Mouse (Mus musculus): ENCODE measurements around the gene Snx30. TPM values are rescaled to one million over a fixed set of nuclear protein-coding genes. Genes with fewer than 3 reads are reported as not detected.
"Not testable (repeated sequence)": the region's sequence is repeated elsewhere in the genome, so short reads cannot be mapped to it uniquely, and the experiment has no call there.

Snx30 gene
- polyA plus RNA-seq, 1 experiment from 2014 or later: 19.1 TPM

GRCm38 (mm10) chr4:59786661-59787060 lies 19.0 kb upstream of the Snx30 start:
- Histone ChIP-seq H3K4me3 (ENCODE audit: low read depth, low read length) (no peak overlapping the region), H3K4me2 (replicated peaks; ENCODE audit: low read depth, low read length) (no peak overlapping the region), H3K36me3 (ENCODE audit: control insufficient read depth, insufficient read depth, low read length) (no peaks in the 10 kb centered on the region), H3K4me1 (replicated peaks; ENCODE audit: control insufficient read depth, insufficient read depth, low read length) (no peaks in the 10 kb centered on the region), H3K9ac (ENCODE audit: low read depth, low read length) (no peak overlapping the region), H3K9me3 (ENCODE audit: control insufficient read depth, low read length) (no peaks in the 10 kb centered on the region), H3K27me3 (ENCODE audit: control insufficient read depth, insufficient read depth, low read length) (no peaks in the 10 kb centered on the region), H3K27ac (ENCODE audit: low read depth, low read length) (no peak overlapping the region)
- WGBS: under 1% methylated on average over 7 of the region's 7 CpGs
- peak; percentile 88 for DNase-seq (ENCODE audit: low spot score)
- ATAC-seq (ENCODE audit: low FRiP score): no peak

DNA sequence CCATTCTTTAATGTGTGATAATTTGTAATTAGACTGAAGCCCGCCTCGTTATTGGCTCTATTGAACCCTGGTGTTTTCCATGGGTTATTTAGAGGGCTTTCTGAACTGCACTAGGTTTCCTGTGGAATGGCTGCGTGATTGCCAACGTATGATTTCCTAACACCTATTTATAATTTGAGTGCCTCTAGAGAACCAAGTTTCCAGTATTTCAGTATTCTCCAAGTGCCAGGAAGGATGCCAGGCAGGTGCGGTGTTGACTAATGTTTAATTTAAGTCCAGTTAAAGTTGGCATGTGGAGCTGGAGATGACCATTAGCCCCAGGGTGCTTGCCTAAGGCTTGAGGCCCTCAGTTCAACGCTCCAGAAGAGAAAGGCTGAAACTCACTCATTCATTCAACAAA lies 18.5 kb upstream of the Snx30 start:
- Histone ChIP-seq H3K9ac (ENCODE audit: low read depth, low read length) (no peak overlapping the region), H3K9me3 (ENCODE audit: control insufficient read depth, low read length) (no peaks in the 10 kb centered on the region), H3K27ac (ENCODE audit: low read depth, low read length) (no peak overlapping the region), H3K4me2 (replicated peaks; ENCODE audit: low read depth, low read length) (no peak overlapping the region), H3K4me3 (ENCODE audit: low read depth, low read length) (no peak overlapping the region), H3K4me1 (replicated peaks; ENCODE audit: control insufficient read depth, insufficient read depth, low read length) (no peaks in the 10 kb centered on the region), H3K27me3 (ENCODE audit: control insufficient read depth, insufficient read depth, low read length) (no peaks in the 10 kb centered on the region), H3K36me3 (ENCODE audit: control insufficient read depth, insufficient read depth, low read length) (no peaks in the 10 kb centered on the region)
- ATAC-seq (ENCODE audit: low FRiP score): no peak
- WGBS: 68% methylated on average over 6 of the region's 6 CpGs
- no peak for DNase-seq (ENCODE audit: low spot score)

DNA sequence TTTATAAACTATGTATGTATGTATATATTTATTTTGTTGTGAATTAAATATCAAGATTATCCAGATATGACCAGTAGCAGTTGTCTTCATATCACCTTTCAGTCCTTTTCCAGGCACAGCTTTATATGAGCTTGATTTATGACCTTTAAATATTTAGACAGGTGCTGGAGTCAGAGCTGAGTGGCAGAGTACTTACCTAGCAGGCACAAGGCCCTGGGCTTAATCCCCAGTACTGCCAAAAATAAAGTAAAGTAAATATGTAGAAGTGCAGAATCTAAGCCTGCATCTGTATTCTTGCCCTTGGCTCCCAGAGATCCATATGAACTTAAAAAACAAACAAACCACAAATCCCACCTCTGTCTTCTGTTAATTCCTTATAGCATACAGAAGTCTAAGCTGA lies 16.6 kb upstream of the Snx30 start:
- Histone ChIP-seq H3K36me3 (ENCODE audit: control insufficient read depth, insufficient read depth, low read length) (no peaks in the 10 kb centered on the region), H3K27ac (ENCODE audit: low read depth, low read length) (no peak overlapping the region), H3K9ac (ENCODE audit: low read depth, low read length) (no peak overlapping the region), H3K4me2 (replicated peaks; ENCODE audit: low read depth, low read length) (no peak overlapping the region), H3K9me3 (ENCODE audit: control insufficient read depth, low read length) (no peaks in the 10 kb centered on the region), H3K4me1 (replicated peaks; ENCODE audit: control insufficient read depth, insufficient read depth, low read length) (no peaks in the 10 kb centered on the region), H3K4me3 (ENCODE audit: low read depth, low read length) (no peak overlapping the region), H3K27me3 (ENCODE audit: control insufficient read depth, insufficient read depth, low read length) (no peaks in the 10 kb centered on the region)
- ATAC-seq (ENCODE audit: low FRiP score) (no peak), DNase-seq (ENCODE audit: low spot score) (no peak)

- WGBS: 91% methylated on average over 2 of the region's 2 CpGs
- not testable (repeated sequence) for H3K36me3 ChIP-seq (ENCODE audit: control insufficient read depth, insufficient read depth, low read length); H3K4me3 ChIP-seq (ENCODE audit: low read depth, low read length); H3K9me3 ChIP-seq (ENCODE audit: control insufficient read depth, low read length); H3K4me1 ChIP-seq (replicated peaks; ENCODE audit: control insufficient read depth, insufficient read depth, low read length); DNase-seq (ENCODE audit: low spot score); ATAC-seq (ENCODE audit: low FRiP score); H3K4me2 ChIP-seq (replicated peaks; ENCODE audit: low read depth, low read length); H3K27ac ChIP-seq (ENCODE audit: low read depth, low read length); H3K27me3 ChIP-seq (ENCODE audit: control insufficient read depth, insufficient read depth, low read length); H3K9ac ChIP-seq (ENCODE audit: low read depth, low read length)
Measured at GRCm38 (mm10) chr4:59793626-59794025, 12.0 kb upstream of the Snx30 start.

DNA sequence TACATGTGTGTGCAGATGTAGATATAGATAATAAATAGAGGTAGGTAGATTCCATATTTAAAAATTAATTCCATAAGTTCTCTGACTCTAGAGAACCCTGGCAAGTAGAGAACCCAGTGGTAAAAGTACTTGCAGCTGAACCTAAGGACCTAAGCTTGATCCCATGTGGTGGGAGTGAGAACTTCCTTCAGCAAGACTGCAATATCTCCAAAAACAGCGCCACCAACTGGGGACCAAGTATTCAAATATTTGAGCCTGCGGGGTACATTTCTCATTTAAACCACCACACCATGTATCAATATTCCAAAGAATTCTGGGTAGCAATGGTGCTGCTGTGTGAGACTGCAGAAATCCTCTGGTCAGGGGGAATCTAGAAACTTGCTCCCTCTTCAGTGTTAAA lies 11.5 kb upstream of the Snx30 start:
- Histone ChIP-seq H3K4me3 (ENCODE audit: low read depth, low read length) (no peak overlapping the region), H3K9me3 (ENCODE audit: control insufficient read depth, low read length) (no peaks in the 10 kb centered on the region), H3K27ac (ENCODE audit: low read depth, low read length) (no peak overlapping the region), H3K27me3 (ENCODE audit: control insufficient read depth, insufficient read depth, low read length) (no peaks in the 10 kb centered on the region), H3K9ac (ENCODE audit: low read depth, low read length) (no peak overlapping the region), H3K4me2 (replicated peaks; ENCODE audit: low read depth, low read length) (no peak overlapping the region), H3K4me1 (replicated peaks; ENCODE audit: control insufficient read depth, insufficient read depth, low read length) (no peaks in the 10 kb centered on the region), H3K36me3 (ENCODE audit: control insufficient read depth, insufficient read depth, low read length) (no peaks in the 10 kb centered on the region)
- ATAC-seq (ENCODE audit: low FRiP score) (no peak), DNase-seq (ENCODE audit: low spot score) (no peak)
- WGBS: 75% methylated on average over 2 of the region's 2 CpGs

- H3K27me3 ChIP-seq (ENCODE audit: control insufficient read depth, insufficient read depth, low read length): no peaks in the 10 kb centered on the region
- H3K4me1 ChIP-seq (replicated peaks; ENCODE audit: control insufficient read depth, insufficient read depth, low read length): no peaks in the 10 kb centered on the region
- DNase-seq (ENCODE audit: low spot score): no peak
- no peak overlapping the region for H3K4me3 ChIP-seq (ENCODE audit: low read depth, low read length)
- no peaks in the 10 kb centered on the region for H3K9me3 ChIP-seq (ENCODE audit: control insufficient read depth, low read length)
- no peak overlapping the region for H3K9ac ChIP-seq (ENCODE audit: low read depth, low read length)
- no peak overlapping the region for H3K4me2 ChIP-seq (replicated peaks; ENCODE audit: low read depth, low read length)
- H3K27ac ChIP-seq (ENCODE audit: low read depth, low read length): no peak overlapping the region
- no peak for ATAC-seq (ENCODE audit: low FRiP score)
- no peaks in the 10 kb centered on the region for H3K36me3 ChIP-seq (ENCODE audit: control insufficient read depth, insufficient read depth, low read length)
- 83% methylated on average over 2 of the region's 2 CpGs for WGBS
Measured at GRCm38 (mm10) chr4:59795788-59796455, 9.7 kb upstream of the Snx30 start.

DNA sequence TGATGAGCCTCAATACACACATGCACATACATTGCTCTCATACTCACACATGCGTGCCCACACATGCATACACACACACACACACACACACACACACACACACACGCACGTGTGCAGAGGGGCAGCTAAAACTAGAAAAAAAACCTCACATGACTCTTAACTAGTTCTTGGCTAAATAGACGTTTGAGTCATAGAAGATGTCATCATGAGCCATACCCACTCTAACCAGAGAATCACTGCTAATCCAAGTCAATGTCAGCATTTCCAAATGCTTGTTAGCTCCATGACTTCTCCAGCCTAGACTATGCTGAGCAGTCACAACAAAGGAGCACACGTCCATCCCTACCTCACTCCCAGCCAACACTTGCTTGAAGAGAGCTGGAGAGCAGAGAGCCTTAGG lies 5.5 kb upstream of the Snx30 start:
- H3K27me3 ChIP-seq (ENCODE audit: control insufficient read depth, insufficient read depth, low read length): no peaks in the 10 kb centered on the region
- no peak overlapping the region for H3K27ac ChIP-seq (ENCODE audit: low read depth, low read length)
- H3K4me1 ChIP-seq (replicated peaks; ENCODE audit: control insufficient read depth, insufficient read depth, low read length): no peaks in the 10 kb centered on the region
- ATAC-seq (ENCODE audit: low FRiP score) (no peak), DNase-seq (ENCODE audit: low spot score) (no peak)
- no peak overlapping the region for H3K9ac ChIP-seq (ENCODE audit: low read depth, low read length)
- H3K4me2 ChIP-seq (replicated peaks; ENCODE audit: low read depth, low read length): no peak overlapping the region
- no peaks in the 10 kb centered on the region for H3K9me3 ChIP-seq (ENCODE audit: control insufficient read depth, low read length)
- H3K4me3 ChIP-seq (ENCODE audit: low read depth, low read length): no peak overlapping the region
- no peaks in the 10 kb centered on the region for H3K36me3 ChIP-seq (ENCODE audit: control insufficient read depth, insufficient read depth, low read length)
- 80% methylated on average over 5 of the region's 5 CpGs for WGBS

- no peaks in the 10 kb centered on the region for H3K36me3 ChIP-seq (ENCODE audit: control insufficient read depth, insufficient read depth, low read length)
- H3K27me3 ChIP-seq (ENCODE audit: control insufficient read depth, insufficient read depth, low read length): no peaks in the 10 kb centered on the region
- no peak within 1 kb of the TSS for H3K4me3 ChIP-seq (ENCODE audit: low read depth, low read length)
- no peak for DNase-seq (ENCODE audit: low spot score)
- H3K27ac ChIP-seq (ENCODE audit: low read depth, low read length): no peak within 1 kb of the TSS
- no peak for ATAC-seq (ENCODE audit: low FRiP score)
- no peaks in the 10 kb centered on the region for H3K4me1 ChIP-seq (replicated peaks; ENCODE audit: control insufficient read depth, insufficient read depth, low read length)
- H3K9ac ChIP-seq (ENCODE audit: low read depth, low read length): no peak within 1 kb of the TSS
- no peaks in the 10 kb centered on the region for H3K9me3 ChIP-seq (ENCODE audit: control insufficient read depth, low read length)
- no peak within 1 kb of the TSS for H3K4me2 ChIP-seq (replicated peaks; ENCODE audit: low read depth, low read length)
Measured at GRCm38 (mm10) chr4:59801489-59801888, 4.2 kb upstream of the Snx30 start, which contains the start of gene Inip. TSS of gene Inip (minus strand) at chr4:59801589.

DNA sequence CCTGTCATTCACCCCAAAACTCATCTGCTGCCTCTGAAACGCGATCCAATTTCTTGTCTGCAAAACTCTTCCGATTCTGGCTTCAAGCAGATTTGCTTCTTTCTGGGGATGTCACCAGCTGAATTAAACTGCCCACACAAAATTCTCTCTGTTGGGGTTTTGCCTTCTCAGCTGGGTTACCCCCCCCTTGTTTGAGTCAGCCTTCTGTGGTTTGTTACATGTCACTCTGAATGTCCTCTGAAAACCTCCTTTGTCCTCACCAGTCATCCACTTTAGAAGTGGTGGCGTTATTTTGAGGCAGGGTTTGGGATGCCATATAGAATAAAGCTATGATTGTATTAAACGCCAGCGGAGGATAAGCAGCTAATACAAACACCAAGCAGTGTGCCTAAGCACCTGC lies 3.5 kb upstream of the Snx30 start:
- Histone ChIP-seq H3K36me3 (ENCODE audit: control insufficient read depth, insufficient read depth, low read length) (no peaks in the 10 kb centered on the region), H3K27ac (ENCODE audit: low read depth, low read length) (no peak overlapping the region), H3K4me2 (replicated peaks; ENCODE audit: low read depth, low read length) (no peak overlapping the region), H3K27me3 (ENCODE audit: control insufficient read depth, insufficient read depth, low read length) (no peaks in the 10 kb centered on the region), H3K4me3 (ENCODE audit: low read depth, low read length) (no peak overlapping the region), H3K9ac (ENCODE audit: low read depth, low read length) (no peak overlapping the region), H3K4me1 (replicated peaks; ENCODE audit: control insufficient read depth, insufficient read depth, low read length) (no peaks in the 10 kb centered on the region), H3K9me3 (ENCODE audit: control insufficient read depth, low read length) (no peaks in the 10 kb centered on the region)
- no peak for DNase-seq (ENCODE audit: low spot score)
- WGBS: 78% methylated on average over 6 of the region's 6 CpGs
- no peak for ATAC-seq (ENCODE audit: low FRiP score)

All from hindbrain, embryonic 11.5 days (tissue).